Mouse (Mus musculus) heart, embryonic 10.5 days (tissue): ENCODE data around the gene Aff2. TPM values are rescaled to one million over a fixed set of nuclear protein-coding genes. Genes with fewer than 3 reads are reported as not detected.

Experiments used
- DNase-seq: peaks from one replicate; pipeline ENCODE4 v3.0.0-alpha.2; 2017; ENCODE audit warnings: low spot score
- H3K27ac ChIP-seq: fragments of 300-500 bp; sonication (generic); 2 replicates; pipeline ENCODE4 v1.5.1; 2016; ENCODE audit warnings: mild to moderate bottlenecking
- H3K27me3 ChIP-seq: fragments of 300-500 bp; sonication (generic); 2 replicates; pipeline ENCODE4 v1.6.1; 2016; ENCODE audit warnings: mild to moderate bottlenecking; ENCODE audit not compliant: poor library complexity, insufficient read depth, severe bottlenecking
- H3K36me3 ChIP-seq: fragments of 300-500 bp; sonication (generic); 2 replicates; pipeline ENCODE4 v1.6.1; 2016; ENCODE audit warnings: mild to moderate bottlenecking, moderate library complexity
- H3K4me1 ChIP-seq: fragments of 300-500 bp; sonication (generic); 2 replicates; pipeline ENCODE4 v1.6.1; 2016; ENCODE audit warnings: mild to moderate bottlenecking
- H3K4me3 ChIP-seq: fragments of 300-500 bp; sonication (generic); 2 replicates; pipeline ENCODE4 v1.5.1; 2016; ENCODE audit warnings: mild to moderate bottlenecking, moderate library complexity
- H3K9me3 ChIP-seq: fragments of 300-500 bp; sonication (generic); 2 replicates; pipeline ENCODE4 v1.6.1; 2016; ENCODE audit warnings: mild to moderate bottlenecking, moderate library complexity
- WGBS: fragments of 180-500 bp; shearing (Covaris S2); methylation state at CpG from one replicate; pipeline ENCODE4 v1.1.7; 2016; 5-methylcytosine and 5-hydroxymethylcytosine counted together
- polyA plus RNA-seq: library from polyadenylated mRNA; unstranded; fragments of >200 nt; fragmentation: Nextera tagmentation; extraction: Ambion mirVana; gene quantifications from 2 replicates; pipeline ENCODE4 v1.2.1, GENCODE M21; 2016

The Aff2 gene
- polyA plus RNA-seq, 1 experiment from 2014 or later, result 9.9 TPM

- 83% methylated on average over 4 of the region's 4 CpGs for WGBS
- Histone ChIP-seq H3K9me3 (no peaks in the 10 kb centered on the region), H3K4me1 (no peaks in the 10 kb centered on the region), H3K27me3 (no peaks in the 10 kb centered on the region), H3K4me3 (no peak overlapping the region), H3K27ac (no peak overlapping the region), H3K36me3 (no peaks in the 10 kb centered on the region)
- DNase-seq, result no peak
Measured at GRCm38 (mm10) chrX:69811798-69812197, 451.7 kb downstream of the Aff2 start.

- no peaks in the 10 kb centered on the region for H3K36me3 ChIP-seq
- no peak overlapping the region for H3K4me3 ChIP-seq
- H3K27me3 ChIP-seq, result no peaks in the 10 kb centered on the region
- H3K27ac ChIP-seq, result no peak overlapping the region
- WGBS, result 86% methylated on average over 2 of the region's 2 CpGs
- DNase-seq, result no peak
- no peaks in the 10 kb centered on the region for H3K4me1 ChIP-seq
- no peaks in the 10 kb centered on the region for H3K9me3 ChIP-seq
Measured at GRCm38 (mm10) chrX:69815054-69815453, 455.0 kb downstream of the Aff2 start.

GRCm38 (mm10) chrX:69817679-69818078 is 457.6 kb downstream of the Aff2 start:
- no peak overlapping the region for H3K27ac ChIP-seq
- H3K4me1 ChIP-seq, result no peaks in the 10 kb centered on the region
- H3K9me3 ChIP-seq, result no peaks in the 10 kb centered on the region
- H3K36me3 ChIP-seq, result no peaks in the 10 kb centered on the region
- no peak overlapping the region for H3K4me3 ChIP-seq
- 89% methylated on average over 3 of the region's 3 CpGs for WGBS
- no peak for DNase-seq
- no peaks in the 10 kb centered on the region for H3K27me3 ChIP-seq

- 70% methylated on average over 5 of the region's 5 CpGs for WGBS
- H3K9me3 ChIP-seq, result no peaks in the 10 kb centered on the region
- no peaks in the 10 kb centered on the region for H3K36me3 ChIP-seq
- no peaks in the 10 kb centered on the region for H3K4me1 ChIP-seq
- no peak overlapping the region for H3K4me3 ChIP-seq
- DNase-seq, result no peak
- H3K27ac ChIP-seq, result no peak overlapping the region
- H3K27me3 ChIP-seq, result no peaks in the 10 kb centered on the region
Measured at GRCm38 (mm10) chrX:69818188-69818587, 458.1 kb downstream of the Aff2 start.

- no peak overlapping the region for H3K4me3 ChIP-seq
- WGBS, result 87% methylated on average over 5 of the region's 5 CpGs
- no peaks in the 10 kb centered on the region for H3K4me1 ChIP-seq
- no peaks in the 10 kb centered on the region for H3K36me3 ChIP-seq
- no peak overlapping the region for H3K27ac ChIP-seq
- no peak for DNase-seq
- no peaks in the 10 kb centered on the region for H3K27me3 ChIP-seq
- no peaks in the 10 kb centered on the region for H3K9me3 ChIP-seq
Measured at GRCm38 (mm10) chrX:69867601-69868000, 507.5 kb downstream of the Aff2 start.

GRCm38 (mm10) chrX:69891713-69892112 is 531.6 kb downstream of the Aff2 start:
- Histone ChIP-seq H3K27ac (no peak overlapping the region), H3K36me3 (no peaks in the 10 kb centered on the region), H3K4me3 (no peak overlapping the region), H3K9me3 (no peaks in the 10 kb centered on the region), H3K4me1 (no peaks in the 10 kb centered on the region), H3K27me3 (no peaks in the 10 kb centered on the region)
- no peak for DNase-seq
- 73% methylated on average over 3 of the region's 3 CpGs for WGBS
